ENCODE assay signal across 11 mouse cellular contexts in the genomic region with DNA sequence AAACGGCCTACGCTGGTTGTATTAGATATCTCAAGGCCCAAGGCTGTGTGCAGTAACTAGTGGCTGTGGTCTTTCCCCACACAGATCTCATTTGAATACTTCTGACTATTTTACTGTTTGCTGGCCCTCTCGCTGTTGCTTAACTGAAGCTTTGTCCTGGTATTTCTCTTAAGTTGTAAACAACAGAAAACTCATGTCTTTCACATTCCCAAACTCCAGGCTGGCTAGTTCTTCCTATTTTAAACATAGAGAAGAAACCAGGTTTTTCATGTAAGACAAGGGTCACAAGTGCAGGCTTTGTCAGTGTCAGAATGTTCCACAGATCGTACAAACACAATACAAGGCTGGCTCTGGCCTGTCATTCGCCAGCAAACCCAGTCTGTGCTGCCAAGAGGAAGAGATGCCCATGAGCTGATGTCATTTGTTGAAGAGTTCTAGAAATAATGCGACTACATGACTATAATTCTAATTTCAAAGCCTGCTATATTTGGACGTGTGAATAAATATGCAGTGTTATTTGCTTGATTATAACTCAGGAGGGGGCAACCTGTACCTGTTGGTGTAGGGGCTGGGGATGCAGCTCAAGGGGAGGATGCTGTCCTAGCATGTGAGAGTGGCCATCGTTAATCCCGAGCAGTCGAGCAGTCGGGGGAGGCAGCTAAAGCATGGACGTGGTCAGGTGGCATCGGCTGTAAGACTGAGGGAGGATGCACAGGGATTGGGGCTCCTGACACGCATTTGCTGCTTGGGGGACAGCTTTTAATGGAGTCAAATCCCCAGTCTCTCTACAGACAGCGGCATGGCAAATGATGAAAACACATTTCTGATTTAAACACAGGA.
A peak's percentile ranks its signal among the peaks of the same experiment; 100 is the strongest.
DNase-seq lines count a peak whose midpoint lies in the region; ATAC-seq and TF ChIP-seq lines count a peak whose summit lies in the region.
"Had no signal": no experiment of that assay in that cellular context is flagged by ENCODE, and none has a peak within 500 bp of the region (broad histone marks: within the 10 kb centered on the region; RNA-seq: fewer than 3 reads in every experiment).

No protein-coding gene starts in this region.

- 60% methylated on average over 15 of the region's 15 CpGs for WGBS in intestine, embryonic 15.5 days
- 71% methylated on average over 15 of the region's 15 CpGs for WGBS in intestine, postnatal 0 days
- 67% methylated on average over 15 of the region's 15 CpGs for WGBS in lung, embryonic 16.5 days

- no peak overlapping the region for H3K4me2 ChIP-seq in intestine, embryonic 15.5 days (replicated peaks)
- H3K4me2 ChIP-seq in intestine, postnatal 0 days (replicated peaks; ENCODE audit: low read depth) = no peak overlapping the region
- no peak overlapping the region for H3K4me2 ChIP-seq in lung, embryonic 16.5 days (ENCODE audit: low read depth, low read length)
- H3K4me2 ChIP-seq: neural tube, embryonic 15.5 days had no signal

- DNase-seq in brain, adult 2 months (ENCODE audit: low read depth, low spot score) = peak; percentile 86
- DNase-seq in heart, adult 9 months (ENCODE audit: low spot score in 2 of 2) = peak; percentile 49 to 64
- no peak for DNase-seq in c-Kit-positive CD71-positive TER-119-positive erythroid progenitor cells, embryonic 14.5 days (ENCODE audit: low spot score)
- no peak for DNase-seq in urinary bladder, postnatal 25 days (ENCODE audit: low spot score)

- H3K27ac ChIP-seq in intestine, embryonic 15.5 days = 0 out of 2 replicates have a peak overlapping the region, but pooled peaks have one; percentile 17
- no peak overlapping the region for H3K27ac ChIP-seq in intestine, postnatal 0 days (ENCODE audit: low read depth, low read length)
- peak overlapping the region; percentile 72 for H3K27ac ChIP-seq in lung, embryonic 16.5 days (ENCODE audit: low read length)
- H3K27ac ChIP-seq: kidney, postnatal 0 days; liver, embryonic 14.5 days; neural tube, embryonic 15.5 days had no signal

- no peak for ATAC-seq in intestine, embryonic 15.5 days
- ATAC-seq in intestine, postnatal 0 days = no peak
- ATAC-seq in lung, embryonic 16.5 days (ENCODE audit: low read depth) = peak; percentile 72
- ATAC-seq in monocyte, adult 5-6 weeks (replicated peaks; ENCODE audit: insufficient number of reproducible peaks, low FRiP score, low TSS enrichment, poor library complexity, severe bottlenecking) = no peak

- H3K4me3 ChIP-seq in intestine, embryonic 15.5 days (replicated peaks) = no peak overlapping the region
- no peak overlapping the region for H3K4me3 ChIP-seq in intestine, postnatal 0 days (ENCODE audit: low read depth, low read length)
- H3K4me3 ChIP-seq in lung, embryonic 16.5 days (ENCODE audit: low read length) = no peak overlapping the region
- H3K4me3 ChIP-seq: neural tube, embryonic 15.5 days had no signal

- no peaks in the 10 kb centered on the region for H3K27me3 ChIP-seq in intestine, embryonic 15.5 days (replicated peaks)
- no peaks in the 10 kb centered on the region for H3K27me3 ChIP-seq in intestine, postnatal 0 days (replicated peaks; ENCODE audit: control insufficient read depth, insufficient read depth, low read length)
- no peaks in the 10 kb centered on the region for H3K27me3 ChIP-seq in lung, embryonic 16.5 days (ENCODE audit: control insufficient read depth, insufficient read depth, low read depth, low read length)
- H3K27me3 ChIP-seq: neural tube, embryonic 15.5 days had no signal

- peaks cover 12% of the 10 kb centered on the region; the same call in 1 of the 2 replicates for H3K36me3 ChIP-seq in intestine, embryonic 15.5 days
- H3K36me3 ChIP-seq in intestine, postnatal 0 days (ENCODE audit: control insufficient read depth, insufficient read depth) = peaks cover 51% of the 10 kb centered on the region
- H3K36me3 ChIP-seq in lung, embryonic 16.5 days (ENCODE audit: control insufficient read depth, insufficient read depth, low read length) = peaks cover 23% of the 10 kb centered on the region

- TF ChIP-seq CTCF in intestine, postnatal 0 days (IDR thresholded peaks at IDR 0.05; ENCODE audit: low read depth) = no peak

- H3K9me3 ChIP-seq in intestine, embryonic 15.5 days = no peaks in the 10 kb centered on the region
- H3K9me3 ChIP-seq in intestine, postnatal 0 days (ENCODE audit: control insufficient read depth) = no peaks in the 10 kb centered on the region
- H3K9me3 ChIP-seq in lung, embryonic 16.5 days (ENCODE audit: control insufficient read depth, low read length) = no peaks in the 10 kb centered on the region
- H3K9me3 ChIP-seq: neural tube, embryonic 15.5 days had no signal

- no peak overlapping the region for H3K9ac ChIP-seq in intestine, embryonic 15.5 days
- H3K9ac ChIP-seq in intestine, postnatal 0 days (ENCODE audit: low read depth, low read length) = no peak overlapping the region
- H3K9ac ChIP-seq in lung, embryonic 16.5 days (ENCODE audit: low read length) = no peak overlapping the region
- H3K9ac ChIP-seq: liver, embryonic 14.5 days; neural tube, embryonic 15.5 days had no signal

- H3K4me1 ChIP-seq in intestine, embryonic 15.5 days (replicated peaks) = no peaks in the 10 kb centered on the region; the same call in 1 of the 2 replicates
- H3K4me1 ChIP-seq in intestine, postnatal 0 days (replicated peaks; ENCODE audit: control insufficient read depth, insufficient read depth, low read length) = no peaks in the 10 kb centered on the region
- H3K4me1 ChIP-seq in lung, embryonic 16.5 days (replicated peaks; ENCODE audit: control insufficient read depth, insufficient read depth, low read length) = peaks cover 19% of the 10 kb centered on the region
- H3K4me1 ChIP-seq: neural tube, embryonic 15.5 days had no signal

Comparison
In these comparisons a context has a peak if more than half of its experiments do, and no peak if none do; other contexts are left out.
1. DNase-seq: peak in brain, adult 2 months (single experiment) and heart, adult 9 months (2 of 2); none in c-Kit-positive CD71-positive TER-119-positive erythroid progenitor cells, embryonic 14.5 days (single experiment) and urinary bladder, postnatal 25 days (single experiment).